Mouse (Mus musculus) adrenal gland, adult (tissue): Measurements from ENCODE around the gene Esp24.
"Not testable (repeated sequence)": the region's sequence is repeated elsewhere in the genome, so short reads cannot be mapped to it uniquely, and the experiment has no call there.

Experiments used
- DNase-seq, 2 experiments: peaks; one replicate each; pipeline ENCODE4 v3.0.0; 2022 to 2023; ENCODE audit warnings: low spot score in 1 of 2; ENCODE audit not compliant: inconsistent age in 2 of 2

Esp24 gene

DNA sequence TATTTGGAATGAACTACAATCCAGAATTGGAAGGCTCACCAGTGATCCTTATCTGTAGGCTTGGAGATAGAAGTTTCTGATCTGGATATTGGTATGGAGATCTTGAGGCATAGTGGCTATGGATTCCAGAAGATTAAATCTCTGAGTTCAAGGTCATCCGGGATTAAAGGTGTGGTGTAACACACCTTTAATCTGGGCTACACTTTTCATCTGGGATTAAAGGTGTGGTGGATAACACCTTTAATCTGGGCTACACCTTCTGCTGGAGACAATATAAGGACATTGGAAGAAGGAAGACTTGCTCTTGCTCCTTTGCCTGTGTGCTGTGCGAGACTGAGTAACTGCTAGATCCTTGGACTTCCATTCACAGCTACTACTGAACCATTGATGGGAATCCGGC lies at the start of gene Esp24:
TSS of gene Esp24 (plus strand) at position 301 of the 400 bp plus-strand sequence.
- not testable (repeated sequence) for DNase-seq

DNA sequence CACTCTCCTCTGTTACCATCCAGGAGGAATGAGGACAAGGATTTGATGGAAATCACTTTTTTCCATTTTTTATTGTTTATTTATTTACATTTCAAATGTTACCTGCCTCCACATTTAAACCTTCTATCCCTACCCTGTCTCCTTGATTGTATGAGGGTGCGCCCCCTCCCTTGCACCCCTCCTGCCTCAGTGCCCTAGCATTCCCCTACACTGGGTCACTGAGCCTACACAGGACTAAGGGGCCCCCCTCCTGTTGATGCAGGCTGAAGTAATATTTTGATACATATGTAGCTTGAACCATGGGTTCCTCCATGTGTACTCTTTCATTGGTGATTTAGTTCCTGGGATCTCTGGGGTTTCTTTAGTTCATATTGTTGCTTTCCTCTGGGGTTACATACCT lies 26.6 kb upstream of the Esp24 start:
- no peak for DNase-seq

- DNase-seq: no peak
Measured at GRCm38 (mm10) chr17:39010675-39011638, 25.5 kb upstream of the Esp24 start.

GRCm38 (mm10) chr17:39017184-39017583 lies 19.3 kb upstream of the Esp24 start:
- no peak for DNase-seq

GRCm38 (mm10) chr17:39043241-39043640 lies 6.7 kb downstream of the Esp24 start, which contains the start of gene Gm21903:
Gene Gm21903, minus strand, starts transcription at chr17:39043341.
- no peak for DNase-seq

- no peak for DNase-seq
Measured at GRCm38 (mm10) chr17:39063641-39064040, 27.1 kb downstream of the Esp24 start.

GRCm38 (mm10) chr17:39076937-39077336 lies 40.4 kb downstream of the Esp24 start, which contains the start of gene Esp23:
Gene Esp23, minus strand, starts transcription at chr17:39077037.
- no peak for DNase-seq
